Mouse (Mus musculus) midbrain, embryonic 14.5 days (tissue): ENCODE measurements around the gene Tia1. TPM values are rescaled to one million over a fixed set of nuclear protein-coding genes. Genes with fewer than 3 reads are reported as not detected.

ENCODE experiments used
- ATAC-seq: fragments of 200-750 bp; cut with Nextera tagmentation; 2 replicates; pipeline ENCODE4 v1.8.0; 2017; ENCODE audit warnings: moderate number of reproducible peaks, moderate library complexity; ENCODE audit not compliant: low FRiP score, low TSS enrichment
- DNase-seq: peaks from one replicate; pipeline ENCODE4 v3.0.0-alpha.2; 2015
- H3K27ac ChIP-seq: fragments of 300-500 bp; sonication (generic); replicated peaks from 2 replicates; pipeline ENCODE4 v1.5.1; 2014; ENCODE audit warnings: mild to moderate bottlenecking, low read depth, low read length, moderate library complexity
- H3K27me3 ChIP-seq: fragments of 300-500 bp; sonication (generic); 2 replicates; pipeline ENCODE4 v1.6.1; 2014; ENCODE audit warnings: low read length, control low read depth, mixed read lengths; ENCODE audit not compliant: control insufficient read depth, insufficient read depth
- H3K36me3 ChIP-seq: fragments of 300-500 bp; sonication (generic); 2 replicates; pipeline ENCODE4 v1.6.1; 2014; ENCODE audit warnings: low read length, control low read depth; ENCODE audit not compliant: control insufficient read depth, insufficient read depth
- H3K4me1 ChIP-seq: fragments of 300-500 bp; sonication (generic); 2 replicates; pipeline ENCODE4 v1.6.1; 2014; ENCODE audit warnings: mild to moderate bottlenecking, antibody characterized with exemption, low read length, control low read depth; ENCODE audit not compliant: control insufficient read depth, insufficient read depth
- H3K4me2 ChIP-seq: fragments of 300-500 bp; sonication (generic); 2 replicates; pipeline ENCODE4 v1.6.1; 2014; ENCODE audit warnings: mild to moderate bottlenecking, low read length, moderate library complexity
- H3K4me3 ChIP-seq: fragments of 300-500 bp; sonication (generic); replicated peaks from 2 replicates; pipeline ENCODE4 v1.5.1; 2014; ENCODE audit warnings: low read depth, low read length
- H3K9ac ChIP-seq: fragments of 300-500 bp; sonication (generic); replicated peaks from 2 replicates; pipeline ENCODE4 v1.6.1; 2014; ENCODE audit warnings: mild to moderate bottlenecking, low read length, moderate library complexity
- H3K9me3 ChIP-seq: fragments of 300-500 bp; sonication (generic); 2 replicates; pipeline ENCODE4 v1.6.1; 2016; ENCODE audit warnings: low read length, control low read depth, mixed read lengths; ENCODE audit not compliant: control insufficient read depth
- WGBS: fragments of 180-500 bp; shearing (Covaris S2); extraction: QIAGEN DNeasy Blood & Tissue Kit; methylation state at CpG from one replicate; pipeline ENCODE4 v1.1.7; 2014; 5-methylcytosine and 5-hydroxymethylcytosine counted together
- polyA plus RNA-seq: library from polyadenylated mRNA; unstranded; fragments of >200 nt; fragmentation: Nextera tagmentation; extraction: Ambion mirVana; gene quantifications from 2 replicates; pipeline ENCODE4 v1.2.1, GENCODE M21; 2014

The Tia1 gene
- polyA plus RNA-seq, 1 experiment from 2014 or later, result 387 TPM

DNA sequence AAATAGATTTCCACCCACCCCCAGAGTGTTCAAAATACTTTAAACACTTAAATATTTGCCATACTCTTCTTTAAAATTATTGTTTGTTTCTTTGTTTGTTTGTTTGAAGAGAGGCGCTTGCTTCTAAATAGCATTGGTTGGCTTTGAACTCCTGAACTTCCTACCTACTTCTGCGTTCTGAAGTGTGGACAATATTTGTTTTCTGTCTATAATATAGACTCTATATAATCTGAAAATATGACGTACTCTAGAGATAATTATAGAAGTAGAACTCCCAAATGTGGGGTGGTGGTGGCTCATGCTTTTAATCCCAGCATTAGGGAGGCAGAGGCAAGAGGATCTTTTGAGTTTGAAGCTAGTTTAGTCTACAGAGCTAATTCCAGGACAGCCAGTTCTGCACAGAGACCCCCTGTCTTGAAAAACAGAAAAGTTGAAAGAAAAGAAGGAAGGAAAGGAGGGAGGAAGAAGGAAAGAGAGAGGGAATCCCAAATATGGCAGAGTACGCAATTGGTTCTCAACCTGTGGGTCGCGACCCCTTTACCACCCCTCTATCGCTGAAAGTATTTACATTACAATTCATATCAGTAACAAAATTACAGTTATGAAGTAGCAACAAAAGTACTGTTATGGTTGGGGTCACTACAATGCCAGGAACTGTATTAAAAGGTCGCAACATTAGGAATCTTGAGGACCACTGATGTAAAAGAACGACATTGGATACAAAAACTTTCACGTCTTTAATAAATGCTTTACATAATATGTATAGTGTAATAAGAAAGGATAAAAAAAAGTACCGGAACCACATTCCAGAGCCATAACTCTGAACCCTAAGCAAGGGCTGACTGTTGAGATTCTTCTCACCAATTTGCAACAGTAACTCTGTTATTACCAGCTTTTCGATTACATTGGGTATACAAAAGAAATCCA, 1.1 kb upstream of the Tia1 start:
- H3K4me2 ChIP-seq, result peak overlapping the region; percentile 55
- H3K27ac ChIP-seq, result no peak overlapping the region
- peaks cover 4% of the 10 kb centered on the region; the same call in 1 of the 2 replicates for H3K27me3 ChIP-seq
- peak overlapping the region; percentile 85 for H3K4me3 ChIP-seq
- H3K4me1 ChIP-seq, result peaks cover 15% of the 10 kb centered on the region
- no peak for ATAC-seq
- H3K9ac ChIP-seq, result no peak overlapping the region; the same call in 1 of the 2 replicates
- WGBS, result 36% methylated on average over 12 of the region's 12 CpGs
- peak; percentile 35 for DNase-seq
- H3K36me3 ChIP-seq, result peaks cover 8% of the 10 kb centered on the region; the same call in 1 of the 2 replicates
- H3K9me3 ChIP-seq, result no peaks in the 10 kb centered on the region

DNA sequence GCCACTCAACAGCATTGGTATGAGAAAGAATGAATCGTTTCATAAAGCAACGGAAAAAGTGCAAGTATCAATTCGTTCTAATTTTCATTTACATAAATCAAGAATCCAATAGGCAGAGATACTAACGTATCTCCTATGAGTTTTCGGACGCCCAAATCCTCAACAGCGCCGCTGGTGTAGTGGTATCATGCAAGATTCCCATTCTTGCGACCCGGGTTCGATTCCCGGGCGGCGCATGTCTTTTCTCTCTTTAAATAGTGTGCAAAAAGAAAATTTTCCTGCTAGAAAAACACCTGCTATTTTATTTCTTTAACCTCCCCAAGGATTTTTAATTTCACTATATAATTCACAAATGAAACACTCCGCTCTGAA, 305 bp upstream of the Tia1 start:
- Histone ChIP-seq H3K4me3 (peak overlapping the region; percentile 85), H3K9ac (peak overlapping the region; percentile 100; the same call in 1 of the 2 replicates), H3K27me3 (no peaks in the 10 kb centered on the region), H3K36me3 (peaks cover 8% of the 10 kb centered on the region; the same call in 1 of the 2 replicates), H3K4me2 (peak overlapping the region; percentile 55), H3K9me3 (no peaks in the 10 kb centered on the region), H3K27ac (peak overlapping the region; percentile 100), H3K4me1 (peaks cover 15% of the 10 kb centered on the region)
- peak; percentile 93 for DNase-seq
- WGBS, result under 1% methylated on average over 15 of the region's 15 CpGs
- peak; percentile 76 for ATAC-seq

DNA sequence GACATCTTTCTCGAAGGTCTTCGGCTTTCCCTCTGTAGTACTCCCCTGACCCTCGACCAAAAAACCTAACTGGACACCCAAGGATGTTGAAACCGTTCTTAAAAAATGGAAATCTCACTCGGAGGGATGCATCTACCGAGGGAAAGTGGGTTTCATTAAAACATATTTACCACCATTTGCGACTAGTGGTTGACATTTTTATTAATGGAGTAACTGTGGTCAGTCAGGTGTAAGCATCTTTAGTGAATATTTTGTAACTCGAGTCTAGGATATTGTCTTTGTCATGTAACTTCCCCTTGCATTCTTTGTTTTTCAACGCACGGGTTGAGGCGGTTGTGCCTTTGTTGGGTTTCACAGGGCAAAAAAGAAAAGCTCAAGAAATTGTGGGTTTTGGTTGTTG, 977 bp downstream of the Tia1 start:
- H3K27me3 ChIP-seq, result no peaks in the 10 kb centered on the region

DNA sequence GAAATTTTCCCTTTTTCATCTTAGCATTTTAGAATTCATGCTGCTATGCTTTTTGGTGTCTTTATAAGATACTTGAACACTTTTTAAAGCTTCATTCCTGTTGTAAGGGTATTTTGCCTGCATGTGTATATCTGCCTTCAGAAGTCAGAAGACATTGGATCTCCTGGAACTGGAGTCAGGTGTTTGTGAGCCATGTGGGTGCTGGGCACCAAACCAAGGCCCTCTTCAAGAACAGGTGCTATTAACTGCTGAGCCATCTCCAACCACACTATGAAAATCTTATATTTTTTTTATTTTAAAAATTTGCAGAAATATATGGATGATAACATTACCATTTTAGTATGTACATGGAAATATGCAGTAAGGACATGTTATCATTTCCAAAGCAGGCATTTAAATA, 2.3 kb downstream of the Tia1 start:
- H3K27me3 ChIP-seq, result no peaks in the 10 kb centered on the region
- peaks cover 15% of the 10 kb centered on the region for H3K4me1 ChIP-seq
- ATAC-seq (no peak), DNase-seq (no peak)
- H3K9me3 ChIP-seq, result no peaks in the 10 kb centered on the region
- peak overlapping the region; percentile 85 for H3K4me3 ChIP-seq
- H3K36me3 ChIP-seq, result peaks cover 11% of the 10 kb centered on the region
- no peak overlapping the region for H3K27ac ChIP-seq
- no peak overlapping the region for H3K9ac ChIP-seq
- peak overlapping the region; percentile 89 for H3K4me2 ChIP-seq

More for the DNA sequence above, 977 bp downstream of the Tia1 start:
- WGBS, result under 1% methylated on average over 11 of the region's 11 CpGs
- DNase-seq (peak; percentile 51), ATAC-seq (no peak)
- Histone ChIP-seq H3K4me2 (peak overlapping the region; percentile 89), H3K4me3 (peak overlapping the region; percentile 85), H3K36me3 (peaks cover 11% of the 10 kb centered on the region), H3K9ac (peak overlapping the region; percentile 100), H3K27ac (peak overlapping the region; percentile 100), H3K9me3 (no peaks in the 10 kb centered on the region), H3K4me1 (peaks cover 15% of the 10 kb centered on the region)

DNA sequence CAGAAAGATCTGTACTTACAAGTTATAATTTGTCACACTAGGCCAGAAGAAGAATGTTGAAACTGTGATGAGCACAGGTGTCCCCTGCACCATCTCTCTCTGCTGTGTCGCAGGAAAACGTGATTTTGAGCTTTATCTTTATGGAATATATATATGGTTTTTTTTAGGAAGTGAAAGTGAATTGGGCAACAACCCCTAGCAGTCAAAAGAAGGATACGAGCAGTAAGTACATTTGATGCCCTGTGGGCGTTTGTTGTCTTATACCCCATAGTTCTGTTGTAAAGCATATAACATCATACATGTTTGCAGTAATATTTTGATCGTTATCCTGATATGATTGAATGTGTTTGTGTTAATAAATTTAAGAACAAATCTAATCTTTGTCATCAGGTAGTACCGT, 14.7 kb downstream of the Tia1 start:
- no peak overlapping the region for H3K27ac ChIP-seq
- no peaks in the 10 kb centered on the region for H3K27me3 ChIP-seq
- no peak for ATAC-seq
- H3K9ac ChIP-seq, result no peak overlapping the region
- no peak for DNase-seq
- H3K4me2 ChIP-seq, result no peak overlapping the region
- peaks cover 87% of the 10 kb centered on the region for H3K36me3 ChIP-seq
- 94% methylated on average over 6 of the region's 6 CpGs for WGBS
- no peaks in the 10 kb centered on the region for H3K9me3 ChIP-seq
- no peaks in the 10 kb centered on the region for H3K4me1 ChIP-seq
- no peak overlapping the region for H3K4me3 ChIP-seq

DNA sequence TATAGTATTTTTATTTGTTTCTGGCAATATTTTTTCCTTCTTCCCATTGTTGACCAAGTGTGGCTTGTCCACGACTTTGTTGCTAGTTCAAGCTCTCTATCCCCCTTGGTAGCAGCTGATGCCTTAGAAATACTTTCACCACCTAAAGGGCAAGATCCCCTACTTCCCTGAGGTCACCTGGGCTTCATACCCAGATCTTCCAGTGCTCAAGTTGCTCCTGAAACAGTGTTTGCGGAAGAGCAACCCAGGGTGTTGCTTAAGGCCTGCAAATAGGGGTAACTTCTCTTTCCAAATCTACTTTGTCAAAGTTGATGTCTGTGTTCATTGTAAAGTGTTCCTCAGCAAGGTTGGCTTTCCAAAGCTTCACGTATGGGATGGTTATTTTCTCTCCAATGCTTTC, 15.2 kb downstream of the Tia1 start:
- Histone ChIP-seq H3K36me3 (peaks cover 85% of the 10 kb centered on the region), H3K9me3 (no peaks in the 10 kb centered on the region), H3K27me3 (no peaks in the 10 kb centered on the region), H3K27ac (no peak overlapping the region), H3K4me2 (no peak overlapping the region), H3K4me1 (no peaks in the 10 kb centered on the region), H3K9ac (no peak overlapping the region), H3K4me3 (no peak overlapping the region)
- DNase-seq (no peak), ATAC-seq (no peak)
- WGBS, result 91% methylated on average over 3 of the region's 3 CpGs

DNA sequence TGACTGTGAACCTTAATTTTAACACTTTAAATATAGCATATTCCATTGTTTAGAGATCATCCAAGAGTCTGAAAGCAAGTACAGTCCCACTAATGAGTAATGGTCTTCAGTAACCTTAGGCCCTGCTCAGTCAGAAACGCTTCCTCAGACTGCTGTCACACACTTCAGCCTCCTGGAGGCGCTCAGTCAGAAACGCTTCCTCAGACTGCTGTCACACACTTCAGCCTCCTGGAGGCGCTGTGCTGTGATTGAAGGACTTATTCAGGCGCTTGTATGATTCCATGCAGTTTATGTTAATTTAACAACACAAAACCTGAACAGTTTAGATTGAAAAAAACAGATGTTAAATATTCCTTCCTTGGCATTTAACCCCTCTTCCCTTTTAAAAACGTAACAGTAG, 16.5 kb downstream of the Tia1 start:
- H3K27ac ChIP-seq, result no peak overlapping the region
- no peaks in the 10 kb centered on the region for H3K27me3 ChIP-seq
- H3K9ac ChIP-seq, result no peak overlapping the region
- no peaks in the 10 kb centered on the region for H3K4me1 ChIP-seq
- no peaks in the 10 kb centered on the region for H3K9me3 ChIP-seq
- DNase-seq (peak; percentile 41), ATAC-seq (no peak)
- H3K4me2 ChIP-seq, result no peak overlapping the region
- 73% methylated on average over 6 of the region's 6 CpGs for WGBS
- H3K4me3 ChIP-seq, result no peak overlapping the region
- peaks cover 86% of the 10 kb centered on the region for H3K36me3 ChIP-seq

DNA sequence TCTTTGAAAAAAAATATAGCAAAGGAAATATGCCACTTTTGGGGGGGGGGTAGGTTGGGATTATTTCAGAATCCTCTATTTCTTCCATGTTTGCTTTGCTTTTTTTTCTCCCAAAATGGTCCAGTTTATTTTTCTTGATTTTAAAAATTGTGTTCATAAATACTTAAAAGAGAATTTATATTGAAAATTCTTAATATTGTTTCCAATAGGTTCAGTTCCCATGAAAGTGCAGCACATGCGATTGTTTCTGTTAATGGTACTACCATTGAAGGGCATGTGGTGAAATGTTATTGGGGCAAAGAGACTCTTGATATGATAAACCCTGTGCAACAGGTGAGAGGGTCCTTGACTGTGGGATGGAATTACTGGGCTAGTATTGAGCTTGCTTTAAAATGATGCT, 22.3 kb downstream of the Tia1 start, which contains the start of gene Gm44790:
TSS of gene Gm44790 (plus strand) at position 301 of the 400 bp plus-strand sequence.
- H3K36me3 ChIP-seq, result peaks cover 87% of the 10 kb centered on the region
- no peak within 1 kb of the TSS for H3K27ac ChIP-seq
- no peak for DNase-seq
- H3K9ac ChIP-seq, result no peak within 1 kb of the TSS
- H3K9me3 ChIP-seq, result no peaks in the 10 kb centered on the region
- no peaks in the 10 kb centered on the region for H3K27me3 ChIP-seq
- H3K4me3 ChIP-seq, result no peak within 1 kb of the TSS
- H3K4me2 ChIP-seq, result no peak within 1 kb of the TSS
- ATAC-seq, result no peak
- 93% methylated on average over 1 of the region's 1 CpGs for WGBS
- no peaks in the 10 kb centered on the region for H3K4me1 ChIP-seq

DNA sequence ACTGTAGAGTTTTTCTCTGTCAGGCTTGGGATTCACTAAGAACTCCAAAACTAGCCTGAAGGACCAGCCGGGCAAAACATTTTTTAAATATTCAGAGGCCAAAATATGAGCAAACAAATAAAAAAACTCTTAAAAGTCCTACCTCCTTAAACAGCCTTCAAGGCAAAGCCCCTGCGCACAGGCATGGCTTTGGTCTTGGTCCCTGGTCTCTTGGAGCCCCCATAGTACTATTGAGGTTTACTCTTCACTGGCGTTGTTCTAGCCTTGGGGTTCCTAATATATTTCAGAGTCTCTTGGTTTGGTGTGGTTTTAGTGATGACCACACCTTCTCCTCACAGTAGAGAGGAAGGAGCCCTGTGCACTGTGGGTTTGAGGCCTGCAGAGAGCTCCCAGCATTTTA, 27.5 kb downstream of the Tia1 start:
- no peak overlapping the region for H3K27ac ChIP-seq
- no peaks in the 10 kb centered on the region for H3K27me3 ChIP-seq
- H3K9me3 ChIP-seq, result no peaks in the 10 kb centered on the region
- no peak for ATAC-seq
- H3K4me1 ChIP-seq, result no peaks in the 10 kb centered on the region
- DNase-seq, result no peak
- H3K4me3 ChIP-seq, result no peak overlapping the region
- H3K36me3 ChIP-seq, result peaks cover 92% of the 10 kb centered on the region
- 92% methylated on average over 3 of the region's 3 CpGs for WGBS
- H3K4me2 ChIP-seq, result no peak overlapping the region
- no peak overlapping the region for H3K9ac ChIP-seq
